Mouse (Mus musculus): ENCODE measurements at regions not wholly inside any gene's neighbourhood (a gene's known extent, or its start where the extent isn't known, plus 50 kb on each side); places are given as distances from the start of the nearest gene placed in this dataset.
A peak's percentile ranks its signal among the peaks of the same experiment; 100 is the strongest.

- no peak overlapping the region for H3K4me2 ChIP-seq (ENCODE audit: low read depth, low read length)
- no peak for ATAC-seq (ENCODE audit: low read depth)
- WGBS, result 79% methylated on average over 11 of the region's 11 CpGs
These were observed 207.9 kb upstream of the Pgrmc2 start for GRCm38 (mm10) chr3:41290535-41291307.

GRCm38 (mm10) chr3:41288735-41289134 lies 205.9 kb upstream of the Pgrmc2 start:
- no peaks in the 10 kb centered on the region for H3K9me3 ChIP-seq (ENCODE audit: control insufficient read depth, low read length)
- H3K4me3 ChIP-seq (ENCODE audit: low read depth, low read length), result no peak overlapping the region
- ATAC-seq (ENCODE audit: low read depth), result no peak
- no peaks in the 10 kb centered on the region for H3K27me3 ChIP-seq (ENCODE audit: control insufficient read depth, insufficient read depth, low read length)
- 86% methylated on average over 4 of the region's 4 CpGs for WGBS
- no peak overlapping the region for H3K9ac ChIP-seq (replicated peaks; ENCODE audit: low read depth, low read length)
- no peak overlapping the region for H3K27ac ChIP-seq (ENCODE audit: low read depth, low read length)
- no peak overlapping the region for H3K4me2 ChIP-seq (ENCODE audit: low read depth, low read length)
- H3K36me3 ChIP-seq (ENCODE audit: control insufficient read depth, insufficient read depth, low read length), result no peaks in the 10 kb centered on the region
- H3K4me1 ChIP-seq (ENCODE audit: control insufficient read depth, insufficient read depth, low read length), result peaks cover 6% of the 10 kb centered on the region; the same call in 1 of the 2 replicates

More at GRCm38 (mm10) chr3:41290535-41291307, 207.9 kb upstream of the Pgrmc2 start:
- no peaks in the 10 kb centered on the region for H3K4me1 ChIP-seq (ENCODE audit: control insufficient read depth, insufficient read depth, low read length)
- no peaks in the 10 kb centered on the region for H3K9me3 ChIP-seq (ENCODE audit: control insufficient read depth, low read length)
- no peaks in the 10 kb centered on the region for H3K36me3 ChIP-seq (ENCODE audit: control insufficient read depth, insufficient read depth, low read length)
- no peak overlapping the region for H3K27ac ChIP-seq (ENCODE audit: low read depth, low read length)
- no peak overlapping the region for H3K4me3 ChIP-seq (ENCODE audit: low read depth, low read length)
- no peaks in the 10 kb centered on the region for H3K27me3 ChIP-seq (ENCODE audit: control insufficient read depth, insufficient read depth, low read length)
- H3K9ac ChIP-seq (replicated peaks; ENCODE audit: low read depth, low read length), result no peak overlapping the region

DNA sequence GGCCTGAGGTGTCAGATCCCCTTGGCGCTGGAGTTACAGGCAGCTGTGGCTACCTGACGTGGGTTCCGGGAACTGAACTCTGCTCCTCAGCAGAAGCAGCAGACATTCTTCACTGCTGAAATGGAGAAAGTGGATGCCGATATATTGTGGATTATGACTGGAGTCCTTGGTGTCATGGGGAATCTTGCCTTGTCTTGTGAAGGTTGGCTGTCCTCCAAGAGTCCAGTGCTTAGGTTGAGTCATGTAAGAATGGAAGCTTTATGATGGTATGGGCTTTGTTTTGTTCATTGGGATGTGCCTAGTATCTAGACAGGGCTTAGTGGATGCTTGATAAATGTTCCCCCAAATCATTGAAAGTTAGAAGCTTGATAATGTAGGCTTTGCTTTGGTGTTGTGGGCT lies 205.2 kb upstream of the Pgrmc2 start:
- Histone ChIP-seq H3K4me2 (ENCODE audit: low read depth, low read length) (no peak overlapping the region), H3K27me3 (ENCODE audit: control insufficient read depth, insufficient read depth, low read length) (no peaks in the 10 kb centered on the region), H3K36me3 (ENCODE audit: control insufficient read depth, insufficient read depth, low read length) (no peaks in the 10 kb centered on the region), H3K4me3 (ENCODE audit: low read depth, low read length) (no peak overlapping the region), H3K27ac (ENCODE audit: low read depth, low read length) (no peak overlapping the region), H3K9ac (replicated peaks; ENCODE audit: low read depth, low read length) (no peak overlapping the region), H3K9me3 (ENCODE audit: control insufficient read depth, low read length) (no peaks in the 10 kb centered on the region), H3K4me1 (ENCODE audit: control insufficient read depth, insufficient read depth, low read length) (peaks cover 6% of the 10 kb centered on the region; the same call in 1 of the 2 replicates)
- ATAC-seq (ENCODE audit: low read depth), result no peak
- WGBS, result 96% methylated on average over 4 of the region's 4 CpGs

DNA sequence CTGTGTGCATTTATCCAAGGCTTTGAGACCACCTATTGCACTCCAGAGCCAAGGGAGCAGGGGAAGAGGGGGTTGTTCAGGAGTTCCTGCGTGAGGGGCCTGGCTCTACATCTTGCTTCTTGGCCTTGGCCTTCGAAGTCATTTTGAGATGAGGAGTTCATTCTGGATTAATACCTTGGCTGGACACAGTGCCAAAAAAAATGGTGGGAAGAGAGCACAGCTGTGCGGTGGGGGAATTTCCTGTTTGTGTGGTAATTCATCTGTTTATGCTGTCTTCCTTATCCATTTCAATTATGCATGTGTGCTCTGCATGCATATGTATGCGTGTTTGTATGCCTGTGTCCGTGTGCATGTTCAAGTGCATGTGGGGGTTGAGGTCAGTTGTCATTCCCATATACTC lies 202.5 kb upstream of the Pgrmc2 start:
- no peak overlapping the region for H3K9ac ChIP-seq (replicated peaks; ENCODE audit: low read depth, low read length)
- H3K27ac ChIP-seq (ENCODE audit: low read depth, low read length), result no peak overlapping the region
- H3K4me1 ChIP-seq (ENCODE audit: control insufficient read depth, insufficient read depth, low read length), result peaks cover 6% of the 10 kb centered on the region; the same call in 1 of the 2 replicates
- H3K36me3 ChIP-seq (ENCODE audit: control insufficient read depth, insufficient read depth, low read length), result no peaks in the 10 kb centered on the region
- H3K9me3 ChIP-seq (ENCODE audit: control insufficient read depth, low read length), result no peaks in the 10 kb centered on the region
- WGBS, result 72% methylated on average over 5 of the region's 5 CpGs
- ATAC-seq (ENCODE audit: low read depth), result no peak
- no peaks in the 10 kb centered on the region for H3K27me3 ChIP-seq (ENCODE audit: control insufficient read depth, insufficient read depth, low read length)
- no peak overlapping the region for H3K4me2 ChIP-seq (ENCODE audit: low read depth, low read length)
- H3K4me3 ChIP-seq (ENCODE audit: low read depth, low read length), result no peak overlapping the region

DNA sequence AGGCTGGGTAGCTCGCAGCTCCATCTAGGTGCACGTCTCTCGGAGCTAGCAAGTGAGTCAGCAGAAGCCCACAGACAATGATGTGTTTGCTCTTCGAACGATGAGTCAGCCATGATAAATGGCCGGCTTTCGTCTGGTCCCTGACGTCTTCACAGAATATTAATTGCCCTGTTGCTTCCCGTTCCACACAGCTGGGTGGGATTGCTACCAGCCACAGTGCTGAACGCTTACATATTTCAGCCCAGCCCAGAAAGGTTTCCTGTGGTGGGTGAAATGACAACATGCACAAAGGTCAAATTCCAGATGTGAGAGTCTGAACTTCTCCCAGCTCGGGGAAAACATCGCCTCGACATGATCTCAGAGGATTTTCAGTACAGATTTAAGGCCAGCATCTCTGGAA lies 202.1 kb upstream of the Pgrmc2 start:
- no peaks in the 10 kb centered on the region for H3K9me3 ChIP-seq (ENCODE audit: control insufficient read depth, low read length)
- H3K27me3 ChIP-seq (ENCODE audit: control insufficient read depth, insufficient read depth, low read length), result no peaks in the 10 kb centered on the region
- H3K9ac ChIP-seq (replicated peaks; ENCODE audit: low read depth, low read length), result no peak overlapping the region
- no peak overlapping the region for H3K4me2 ChIP-seq (ENCODE audit: low read depth, low read length)
- no peak overlapping the region for H3K27ac ChIP-seq (ENCODE audit: low read depth, low read length)
- H3K4me3 ChIP-seq (ENCODE audit: low read depth, low read length), result no peak overlapping the region
- H3K36me3 ChIP-seq (ENCODE audit: control insufficient read depth, insufficient read depth, low read length), result no peaks in the 10 kb centered on the region
- 34% methylated on average over 13 of the region's 13 CpGs for WGBS
- H3K4me1 ChIP-seq (ENCODE audit: control insufficient read depth, insufficient read depth, low read length), result peaks cover 6% of the 10 kb centered on the region; the same call in 1 of the 2 replicates
- peak; percentile 75 for ATAC-seq (ENCODE audit: low read depth)

- no peak overlapping the region for H3K9ac ChIP-seq (replicated peaks; ENCODE audit: low read depth, low read length)
- ATAC-seq (ENCODE audit: low read depth), result peak; percentile 46; the same call in 1 of the 2 replicates
- H3K27ac ChIP-seq (ENCODE audit: low read depth, low read length), result no peak overlapping the region
- WGBS, result 53% methylated on average over 8 of the region's 8 CpGs
- no peaks in the 10 kb centered on the region for H3K36me3 ChIP-seq (ENCODE audit: control insufficient read depth, insufficient read depth, low read length)
- no peaks in the 10 kb centered on the region for H3K27me3 ChIP-seq (ENCODE audit: control insufficient read depth, insufficient read depth, low read length)
- no peaks in the 10 kb centered on the region for H3K9me3 ChIP-seq (ENCODE audit: control insufficient read depth, low read length)
- no peak overlapping the region for H3K4me2 ChIP-seq (ENCODE audit: low read depth, low read length)
- H3K4me3 ChIP-seq (ENCODE audit: low read depth, low read length), result no peak overlapping the region
- peaks cover 6% of the 10 kb centered on the region; the same call in 1 of the 2 replicates for H3K4me1 ChIP-seq (ENCODE audit: control insufficient read depth, insufficient read depth, low read length)
These were observed 199.7 kb upstream of the Pgrmc2 start for GRCm38 (mm10) chr3:41282431-41283037.

- H3K36me3 ChIP-seq (ENCODE audit: control insufficient read depth, insufficient read depth, low read length), result no peaks in the 10 kb centered on the region
- no peak overlapping the region for H3K9ac ChIP-seq (replicated peaks; ENCODE audit: low read depth, low read length)
- H3K27ac ChIP-seq (ENCODE audit: low read depth, low read length), result no peak overlapping the region
- H3K4me3 ChIP-seq (ENCODE audit: low read depth, low read length), result no peak overlapping the region
- ATAC-seq (ENCODE audit: low read depth), result no peak
- H3K27me3 ChIP-seq (ENCODE audit: control insufficient read depth, insufficient read depth, low read length), result no peaks in the 10 kb centered on the region
- H3K9me3 ChIP-seq (ENCODE audit: control insufficient read depth, low read length), result no peaks in the 10 kb centered on the region
- WGBS, result 91% methylated on average over 9 of the region's 9 CpGs
- no peaks in the 10 kb centered on the region for H3K4me1 ChIP-seq (ENCODE audit: control insufficient read depth, insufficient read depth, low read length)
- H3K4me2 ChIP-seq (ENCODE audit: low read depth, low read length), result no peak overlapping the region
These were observed 193.2 kb upstream of the Pgrmc2 start for GRCm38 (mm10) chr3:41276096-41276495.

DNA sequence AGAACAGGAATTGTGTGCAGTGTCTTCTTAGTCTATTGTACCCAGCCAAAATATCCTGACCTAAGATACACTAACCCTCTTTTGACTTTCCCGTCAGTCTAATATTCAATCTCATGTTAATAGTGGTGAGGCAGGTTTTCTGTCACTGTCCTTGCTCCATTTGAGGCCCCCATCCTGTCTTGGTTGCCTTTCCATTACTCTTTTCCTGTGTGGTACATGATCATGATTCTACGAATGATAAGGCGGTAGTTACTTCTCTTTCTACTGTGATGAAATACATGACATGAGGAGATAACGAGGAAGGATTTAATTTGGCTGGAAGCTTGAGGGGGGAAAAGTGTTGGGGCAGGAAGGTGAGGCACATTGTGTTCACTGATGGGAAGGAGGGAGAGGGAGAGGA lies 185.7 kb upstream of the Pgrmc2 start:
- Histone ChIP-seq H3K9ac (replicated peaks; ENCODE audit: low read depth, low read length) (no peak overlapping the region), H3K4me3 (ENCODE audit: low read depth, low read length) (no peak overlapping the region), H3K36me3 (ENCODE audit: control insufficient read depth, insufficient read depth, low read length) (no peaks in the 10 kb centered on the region), H3K9me3 (ENCODE audit: control insufficient read depth, low read length) (no peaks in the 10 kb centered on the region), H3K27me3 (ENCODE audit: control insufficient read depth, insufficient read depth, low read length) (no peaks in the 10 kb centered on the region), H3K4me1 (ENCODE audit: control insufficient read depth, insufficient read depth, low read length) (no peaks in the 10 kb centered on the region), H3K4me2 (ENCODE audit: low read depth, low read length) (no peak overlapping the region), H3K27ac (ENCODE audit: low read depth, low read length) (no peak overlapping the region)
- 91% methylated on average over 4 of the region's 4 CpGs for WGBS
- no peak for ATAC-seq (ENCODE audit: low read depth)

GRCm38 (mm10) chr3:41266216-41266615 lies 183.4 kb upstream of the Pgrmc2 start:
- Histone ChIP-seq H3K36me3 (ENCODE audit: control insufficient read depth, insufficient read depth, low read length) (no peaks in the 10 kb centered on the region), H3K4me1 (ENCODE audit: control insufficient read depth, insufficient read depth, low read length) (no peaks in the 10 kb centered on the region), H3K27ac (ENCODE audit: low read depth, low read length) (no peak overlapping the region), H3K4me3 (ENCODE audit: low read depth, low read length) (no peak overlapping the region), H3K9ac (replicated peaks; ENCODE audit: low read depth, low read length) (no peak overlapping the region), H3K4me2 (ENCODE audit: low read depth, low read length) (no peak overlapping the region), H3K27me3 (ENCODE audit: control insufficient read depth, insufficient read depth, low read length) (no peaks in the 10 kb centered on the region), H3K9me3 (ENCODE audit: control insufficient read depth, low read length) (no peaks in the 10 kb centered on the region)
- 84% methylated on average over 6 of the region's 6 CpGs for WGBS
- no peak for ATAC-seq (ENCODE audit: low read depth)
